Mouse (Mus musculus): ENCODE measurements around the gene Irf2bpl.

- TF ChIP-seq CTCF (IDR thresholded peaks at IDR 0.05; ENCODE audit: low read depth): no peak
- TF ChIP-seq EP300 (IDR thresholded peaks at IDR 0.05; ENCODE audit: low read depth): no peak
Measured at GRCm38 (mm10) chr12:86876116-86876515, 8.5 kb downstream of the Irf2bpl start.

All from liver, embryonic 14.5 days (tissue).